Mouse (Mus musculus): ENCODE measurements around the gene Ttc29.

GRCm38 (mm10) chr8:78276120-78276519, 63.0 kb downstream of the Ttc29 start:
- TF ChIP-seq CTCF (conservative IDR thresholded peaks at IDR 0.05; ENCODE audit: low read length) = peak; percentile 29
- no peak for TF ChIP-seq POU5F1 (IDR thresholded peaks at IDR 0.05; ENCODE audit: borderline replicate concordance, low read length)
- no peak for TF ChIP-seq NANOG (IDR thresholded peaks at IDR 0.05; ENCODE audit: borderline replicate concordance, low read length)

Data from E14TG2a.4 (cell line).